Mouse (Mus musculus) stomach, postnatal 0 days (tissue): ENCODE data around the gene Pou3f1.

Experiments
- CTCF ChIP-seq: IDR thresholded peaks from 2 replicates; pipeline ENCODE4 v1.5.1; 2016; ENCODE audit warnings: antibody characterized with exemption, low read depth, mild to moderate bottlenecking, moderate library complexity
- EP300 ChIP-seq: optimal IDR thresholded peaks from 2 replicates; pipeline ENCODE3; 2016; ENCODE audit warnings: antibody characterized with exemption

DNA sequence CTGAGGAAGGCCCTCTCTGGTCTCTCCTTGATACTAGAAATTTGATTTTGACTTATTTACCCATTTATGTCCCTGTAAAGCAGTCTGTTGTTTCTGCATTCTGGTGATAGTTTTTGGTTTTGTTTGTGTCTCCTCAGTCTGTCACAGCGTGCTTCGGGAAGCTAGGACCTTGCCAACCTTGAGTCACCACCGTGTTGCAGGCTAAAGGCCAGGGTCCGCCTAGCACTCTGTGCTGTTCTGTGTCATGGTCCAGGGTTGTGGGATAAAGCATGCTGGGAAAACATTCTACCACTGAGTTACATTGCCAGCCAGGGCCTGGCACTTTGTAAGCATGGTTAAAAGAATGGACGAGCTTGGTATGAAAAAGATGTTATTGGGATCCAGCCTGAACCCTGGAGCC is 34.0 kb upstream of the Pou3f1 start:
- TF ChIP-seq CTCF, result no peak
- TF ChIP-seq EP300, result no peak
